Mouse (Mus musculus) effector memory CD4-positive, alpha-beta T cell, adult 5 months (primary cell): ENCODE data around the gene Lrfn4. TPM values are rescaled to one million over a fixed set of nuclear protein-coding genes. Genes with fewer than 3 reads are reported as not detected.

Experiments used
- polyA plus RNA-seq: library from polyadenylated mRNA; unstranded; fragments of 100-300 nt; shearing (Covaris generic); gene quantifications from one replicate; pipeline ENCODE4 v1.2.1, GENCODE M21; 2017

The Lrfn4 gene
- polyA plus RNA-seq = 0.76 TPM

DNA sequence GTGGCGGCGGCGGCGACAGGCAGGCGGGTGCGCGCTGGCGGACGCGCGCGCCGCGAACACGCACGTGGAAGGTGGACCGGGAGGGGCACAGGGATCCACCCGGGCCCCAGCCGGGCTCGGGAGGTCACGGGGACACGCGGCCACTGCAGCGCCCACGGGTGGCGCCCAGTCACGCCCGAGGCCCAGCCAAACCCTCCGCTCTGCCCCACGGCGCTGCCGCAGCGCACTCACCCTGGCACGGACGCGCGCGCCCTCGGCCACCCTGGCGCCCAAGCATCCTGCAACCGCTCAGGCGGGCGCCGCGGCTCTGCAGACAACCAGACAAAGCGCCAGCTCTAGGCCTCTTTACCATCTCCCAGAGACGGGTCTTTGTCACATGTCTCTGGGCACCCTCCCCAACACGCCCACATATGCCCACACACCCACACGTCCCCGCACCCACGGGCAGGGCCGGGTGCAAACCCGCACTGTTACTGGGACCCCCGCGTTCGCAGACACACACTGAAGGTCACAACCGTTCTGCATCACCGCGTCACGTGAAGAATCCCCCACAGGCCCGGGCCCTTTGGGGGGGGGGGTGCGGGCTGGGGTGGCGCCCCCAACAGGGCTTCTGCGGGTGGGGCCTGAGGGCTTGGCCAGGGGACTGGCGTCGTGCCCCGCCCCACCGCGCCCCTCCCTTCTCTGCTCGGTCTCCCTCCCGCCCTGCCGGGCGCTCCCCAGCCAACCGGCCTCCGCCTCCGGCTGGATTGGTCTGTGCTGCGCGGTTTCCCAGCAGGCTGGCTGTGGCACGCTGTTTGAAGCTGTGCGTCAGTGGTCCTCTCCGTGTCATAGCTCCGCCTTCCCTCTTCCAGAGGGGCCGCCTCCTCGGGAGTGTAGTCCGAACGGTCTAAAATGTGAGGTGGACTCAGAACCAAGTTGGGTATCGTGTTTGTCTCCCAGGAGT is at the start of gene Lrfn4:
TSS of gene Lrfn4 (minus strand) at position 517 of the 943 bp plus-strand sequence.

DNA sequence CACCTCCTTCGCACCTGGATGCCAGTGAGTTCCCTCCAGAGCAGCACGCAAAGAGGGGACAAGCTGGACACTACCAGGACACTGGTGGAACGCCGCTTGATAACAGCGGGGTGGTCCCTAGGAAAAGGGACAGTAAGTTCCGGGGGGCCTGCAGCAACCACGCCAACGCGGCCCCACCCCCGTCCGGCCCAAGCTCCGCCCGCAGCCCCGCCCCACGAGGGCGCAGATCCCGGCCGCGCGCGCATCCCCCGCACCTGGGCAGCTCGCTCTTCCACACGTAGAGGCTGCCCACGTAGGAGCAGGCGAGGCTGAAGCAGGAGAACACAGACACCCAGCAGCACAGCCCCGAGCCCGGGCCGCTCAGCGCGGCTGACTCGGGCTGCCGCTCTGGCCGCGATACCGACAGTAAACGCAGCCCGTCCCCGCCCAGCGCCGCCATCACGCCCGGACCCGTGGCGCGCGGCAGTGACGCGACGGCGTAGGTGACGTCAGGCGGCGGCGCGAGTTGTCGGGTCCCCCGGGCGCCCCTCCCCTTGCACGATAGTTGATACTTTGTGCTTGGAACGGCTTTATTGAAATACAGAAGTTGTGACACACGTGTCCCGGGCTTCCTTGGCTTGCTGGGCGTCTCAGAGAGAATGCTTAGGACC is 9.8 kb upstream of the Lrfn4 start, which contains the start of gene Rce1:
TSS of gene Rce1 (minus strand) at position 463 of the 650 bp plus-strand sequence.

Other genes with a start within 250 kb of the Lrfn4 start
- 84.1 TPM for gene Kdm2a, start 217.4 kb downstream of the Lrfn4 start, polyA plus RNA-seq
- 5.9 TPM for gene Rhod, start 176.2 kb downstream of the Lrfn4 start, polyA plus RNA-seq
- not detected for gene Syt12, start 138.2 kb downstream of the Lrfn4 start, polyA plus RNA-seq
- gene 2010003K11Rik, start 117.1 kb downstream of the Lrfn4 start, polyA plus RNA-seq = not detected
- gene Pcx, start 105.2 kb downstream of the Lrfn4 start, polyA plus RNA-seq = 6.3 TPM
- 74.6 TPM for gene Rce1, start 10.0 kb upstream of the Lrfn4 start, polyA plus RNA-seq
- gene Gm960, start 83.0 kb upstream of the Lrfn4 start, polyA plus RNA-seq = 0.17 TPM
- gene Sptbn2, start 95.5 kb upstream of the Lrfn4 start, polyA plus RNA-seq = 0.34 TPM
- 58.9 TPM for gene Rbm4b, start 140.8 kb upstream of the Lrfn4 start, polyA plus RNA-seq
- gene Rbm4, start 178.2 kb upstream of the Lrfn4 start, polyA plus RNA-seq = 44.4 TPM
- 19.3 TPM for gene Gm21992, start 195.9 kb upstream of the Lrfn4 start, polyA plus RNA-seq
- gene Rbm14, start 196.0 kb upstream of the Lrfn4 start, polyA plus RNA-seq = 78.0 TPM
- gene Ccs, start 223.7 kb upstream of the Lrfn4 start, polyA plus RNA-seq = 30.5 TPM
- gene Ccdc87, start 223.7 kb upstream of the Lrfn4 start, polyA plus RNA-seq = 0.11 TPM
- gene Ctsf, start 239.5 kb upstream of the Lrfn4 start, polyA plus RNA-seq = 8.5 TPM